Mouse (Mus musculus) ES-E14 (cell line): ENCODE results near the gene Pced1b. TPM values are rescaled to one million over a fixed set of nuclear protein-coding genes. Genes with fewer than 3 reads are reported as not detected.

ENCODE experiments used
- DNase-seq: peaks from one replicate; pipeline ENCODE4 v3.0.0-alpha.2; 2013; ENCODE audit warnings: low read depth, low spot score
- H3K27ac ChIP-seq: 2 replicates; pipeline ENCODE4 v1.5.1; 2012; ENCODE audit warnings: low read depth, mild to moderate bottlenecking, low read length, moderate library complexity, mixed read lengths; ENCODE audit not compliant: poor library complexity, insufficient read depth, severe bottlenecking
- H3K36me3 ChIP-seq: 2 replicates; pipeline ENCODE4 v1.6.1; 2012; ENCODE audit warnings: mild to moderate bottlenecking, low read length, moderate library complexity, mixed read lengths; ENCODE audit not compliant: control insufficient read depth, poor library complexity, insufficient read depth, severe bottlenecking
- H3K4me1 ChIP-seq, 2 experiments: fragments of 150-350 bp in 1 of 2; sonication (generic) in 1 of 2; 2 replicates each; pipeline ENCODE4 v1.6.1; 2012; ENCODE audit warnings: low read length in 2 of 2, mild to moderate bottlenecking in 1 of 2, mixed read lengths in 1 of 2; ENCODE audit not compliant: control insufficient read depth in 2 of 2, insufficient read depth in 2 of 2, poor library complexity in 1 of 2
- H3K4me3 ChIP-seq, 2 experiments: fragments of 150-350 bp in 1 of 2; sonication (generic) in 1 of 2; 2 replicates each; pipeline ENCODE4 v1.5.1; 2012; ENCODE audit warnings: low read length in 2 of 2, low read depth in 1 of 2, mild to moderate bottlenecking in 1 of 2, mixed read lengths in 1 of 2; ENCODE audit not compliant: insufficient read depth in 1 of 2, poor library complexity in 1 of 2, severe bottlenecking in 1 of 2
- H3K9ac ChIP-seq: 2 replicates; pipeline ENCODE4 v1.6.1; 2012; ENCODE audit warnings: low read depth, mild to moderate bottlenecking, low read length, mixed read lengths; ENCODE audit not compliant: poor library complexity, insufficient read depth, severe bottlenecking
- H3K9me3 ChIP-seq: fragments of 150-350 bp; sonication (generic); 2 replicates; pipeline ENCODE4 v1.6.1; 2012; ENCODE audit warnings: low read depth, mild to moderate bottlenecking, low read length; ENCODE audit not compliant: control insufficient read depth, insufficient read depth
- CHD2 ChIP-seq: IDR thresholded peaks from 2 replicates; pipeline ENCODE4 v1.6.1; 2014; ENCODE audit warnings: mild to moderate bottlenecking, low read depth, low read length, inconsistent platforms
- HCFC1 ChIP-seq: IDR thresholded peaks from 2 replicates; pipeline ENCODE4 v1.6.1; 2012; ENCODE audit warnings: low read length, inconsistent platforms, borderline replicate concordance; ENCODE audit not compliant: insufficient read depth
- MAFK ChIP-seq: IDR thresholded peaks from 2 replicates; pipeline ENCODE4 v1.6.1; 2014; ENCODE audit warnings: mild to moderate bottlenecking, low read depth, low read length, inconsistent platforms; ENCODE audit not compliant: insufficient read depth
- ZC3H11A ChIP-seq: IDR thresholded peaks from 2 replicates; pipeline ENCODE4 v1.6.1; 2012; ENCODE audit warnings: low read depth, mild to moderate bottlenecking, inconsistent platforms, low read length, borderline replicate concordance
- ZNF384 ChIP-seq: IDR thresholded peaks from 2 replicates; pipeline ENCODE4 v1.6.1; 2012; ENCODE audit warnings: low read depth, low read length, inconsistent platforms
- in situ Hi-C, 2 experiments: fragments of 600-800 bp; cut with MboI; formaldehyde crosslinking; loops; one replicate each; pipeline ENCODE4 v1.15.1; 2025; ENCODE audit warnings: low sequenced_read_pairs in 2 of 2, inconsistent platforms in 1 of 2; ENCODE audit not compliant: unreplicated experiment in 2 of 2
- total RNA-seq: library from RNA; depleted of rRNA; stranded (reverse); fragments of 300-350 nt; gene quantifications from 2 replicates; pipeline ENCODE4 v1.2.3, GENCODE M21; 2012

The Pced1b gene
- total RNA-seq, 1 experiment: 29.0 TPM

- Histone ChIP-seq H3K9me3 (no peaks in the 10 kb centered on the region), H3K4me1 (no peaks in the 10 kb centered on the region), H3K4me3 (no peak overlapping the region), H3K36me3 (no peaks in the 10 kb centered on the region), H3K9ac (no peak overlapping the region), H3K27ac (no peak overlapping the region)
- no peak for TF ChIP-seq ZNF384
- TF ChIP-seq ZC3H11A: no peak
- TF ChIP-seq HCFC1: no peak
- no peak for TF ChIP-seq MAFK
- TF ChIP-seq CHD2: no peak
- in situ Hi-C loops: no loop called here
- no peak for DNase-seq
These were observed 17.3 kb upstream of the Pced1b start for GRCm38 (mm10) chr15:97229494-97230077.

DNA sequence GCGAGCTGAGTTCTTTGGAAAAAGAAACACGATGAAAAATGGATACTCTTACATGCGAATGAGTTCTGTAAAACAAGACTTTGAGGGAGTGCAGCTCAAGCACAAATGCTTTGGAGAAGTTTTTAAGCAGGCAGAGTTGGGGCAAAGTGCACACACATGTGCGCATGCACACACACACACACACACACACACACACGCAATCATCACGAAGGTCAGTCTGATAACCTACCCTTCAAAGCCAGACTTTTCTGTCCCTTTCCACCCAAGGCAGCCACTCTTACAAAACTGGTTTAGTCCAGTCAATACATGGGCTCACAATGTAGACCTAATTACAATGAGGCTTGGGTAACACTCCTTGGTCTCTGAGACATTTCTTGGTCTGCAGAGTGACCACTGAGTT lies 12.8 kb upstream of the Pced1b start:
- Histone ChIP-seq H3K9me3 (no peaks in the 10 kb centered on the region), H3K36me3 (no peaks in the 10 kb centered on the region), H3K27ac (no peak overlapping the region), H3K4me1 (no peaks in the 10 kb centered on the region), H3K9ac (no peak overlapping the region), H3K4me3 (no peak overlapping the region)
- TF ChIP-seq ZNF384 (no peak), CHD2 (no peak), ZC3H11A (no peak), HCFC1 (no peak), MAFK (no peak)
- in situ Hi-C loops: no loop called here
- DNase-seq: no peak

DNA sequence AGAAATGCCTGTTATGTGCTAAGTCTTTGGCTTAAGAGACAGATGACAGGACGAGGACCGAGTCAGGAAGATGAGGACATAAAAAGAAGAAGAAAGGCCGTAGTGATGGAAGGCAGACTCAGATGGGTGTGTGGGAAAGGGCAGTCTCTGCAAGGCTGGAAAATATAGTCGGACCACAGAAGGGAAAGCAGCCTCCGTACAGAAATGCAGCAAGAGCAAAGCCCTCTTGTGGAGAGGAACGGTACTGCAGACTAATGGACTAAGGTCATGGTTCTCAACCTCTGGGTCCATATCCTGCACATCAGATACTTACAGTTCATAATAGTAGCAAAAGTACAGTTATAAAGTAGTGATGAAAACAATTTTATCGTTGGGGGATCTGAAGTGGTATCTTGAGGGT lies 11.7 kb upstream of the Pced1b start:
- no peak overlapping the region for H3K27ac ChIP-seq
- no peaks in the 10 kb centered on the region for H3K36me3 ChIP-seq
- H3K4me3 ChIP-seq: no peak overlapping the region
- H3K9ac ChIP-seq: no peak overlapping the region
- H3K9me3 ChIP-seq: no peaks in the 10 kb centered on the region
- peak; percentile 69 for DNase-seq
- TF ChIP-seq ZC3H11A (peak; percentile 65; the same call in 1 of the 2 replicates), MAFK (no peak)
- no peaks in the 10 kb centered on the region for H3K4me1 ChIP-seq
- in situ Hi-C loops: no loop called here

DNA sequence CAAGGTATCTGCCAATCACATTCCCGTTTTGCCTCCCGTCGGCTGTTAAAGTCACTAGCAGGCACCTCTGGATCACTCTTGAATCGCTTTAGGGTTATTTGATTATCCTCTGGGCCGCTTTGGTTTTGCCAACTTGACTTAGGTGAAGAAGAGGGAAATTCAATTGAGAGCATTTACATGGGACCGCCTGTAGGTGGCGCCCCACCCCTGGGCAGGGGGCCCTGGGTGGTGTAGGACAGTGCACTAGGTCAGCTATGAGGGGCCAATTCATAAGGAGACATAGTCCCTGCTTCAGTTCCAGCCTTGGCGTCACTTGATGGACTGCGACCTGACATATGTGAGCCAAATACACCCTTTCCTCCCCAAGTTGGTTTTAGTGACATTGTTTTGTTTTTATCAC lies 10.0 kb upstream of the Pced1b start:
- no peak overlapping the region for H3K4me3 ChIP-seq
- no peak overlapping the region for H3K9ac ChIP-seq
- DNase-seq: no peak
- no peaks in the 10 kb centered on the region for H3K9me3 ChIP-seq
- H3K27ac ChIP-seq: no peak overlapping the region
- TF ChIP-seq MAFK (no peak), ZC3H11A (0 out of 2 replicates have a peak, but pooled peaks have one; percentile 16)
- in situ Hi-C loops: no loop called here
- H3K36me3 ChIP-seq: no peaks in the 10 kb centered on the region
- H3K4me1 ChIP-seq: no peaks in the 10 kb centered on the region

DNA sequence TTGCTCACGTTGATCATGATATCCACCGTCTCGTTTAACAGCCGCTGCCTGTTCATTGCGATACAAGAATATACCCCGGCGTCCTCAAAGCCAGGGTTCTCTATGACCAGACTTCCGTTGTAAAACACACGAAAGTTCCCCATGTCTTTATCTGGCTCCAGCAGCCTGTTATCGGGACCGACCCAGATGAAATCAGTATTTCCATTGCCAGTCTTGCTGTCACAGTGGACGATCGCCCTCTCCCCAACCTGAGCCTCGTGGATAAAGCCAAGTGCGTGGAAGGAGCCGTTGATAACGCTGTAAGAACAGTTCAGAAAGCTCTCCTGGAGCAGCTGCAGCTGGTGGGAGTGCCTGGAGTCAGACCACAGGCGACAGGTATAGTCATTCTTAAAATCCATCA lies 1.5 kb upstream of the Pced1b start:
- Histone ChIP-seq H3K4me1 (no peaks in the 10 kb centered on the region), H3K27ac (no peak overlapping the region), H3K36me3 (no peaks in the 10 kb centered on the region), H3K4me3 (no peak overlapping the region), H3K9ac (no peak overlapping the region), H3K9me3 (no peaks in the 10 kb centered on the region)
- in situ Hi-C loops: no loop called here
- DNase-seq: no peak
- no peak for TF ChIP-seq ZC3H11A
- TF ChIP-seq CHD2: no peak
- TF ChIP-seq ZNF384: no peak
- no peak for TF ChIP-seq HCFC1
- no peak for TF ChIP-seq MAFK
